Comparison of ENCODE assay signal across 13 mouse cellular contexts in genomic region chr4:108079762-108080161, GRCm38 (mm10). TPM values are rescaled to one million over a fixed set of nuclear protein-coding genes. Genes with fewer than 3 reads are reported as not detected.
DNase-seq lines count a peak whose midpoint lies in the region; ATAC-seq and TF ChIP-seq lines count a peak whose summit lies in the region.
"Had no signal": no experiment of that assay in that cellular context is flagged by ENCODE, and none has a peak within 500 bp of the region (broad histone marks: within the 10 kb centered on the region; RNA-seq: fewer than 3 reads in every experiment).

No protein-coding gene starts in this region.

- peak overlapping the region; percentile 59 for H3K27ac ChIP-seq in hindbrain, embryonic 10.5 days
- H3K27ac ChIP-seq in hindbrain, embryonic 13.5 days: no peak overlapping the region
- H3K27ac ChIP-seq in midbrain, embryonic 14.5 days (replicated peaks; ENCODE audit: low read depth, low read length): peak overlapping the region; percentile 20; the same call in 1 of the 2 replicates

- H3K4me1 ChIP-seq in hindbrain, embryonic 10.5 days (replicated peaks): peaks cover 13% of the 10 kb centered on the region
- 0 out of 2 replicates have a peak, but pooled peaks cover 2% of the 10 kb centered on the region for H3K4me1 ChIP-seq in hindbrain, embryonic 13.5 days (replicated peaks)
- H3K4me1 ChIP-seq in midbrain, embryonic 14.5 days (ENCODE audit: control insufficient read depth, insufficient read depth, low read length): peaks cover 5% of the 10 kb centered on the region; the same call in 1 of the 2 replicates

- no peak for TF ChIP-seq CTCF in brain, embryonic 14.5 days (IDR thresholded peaks at IDR 0.05; ENCODE audit: borderline replicate concordance, extremely low read depth, insufficient read depth, insufficient read length)

- no peak for TF ChIP-seq POLR2A in brain, embryonic 14.5 days (IDR thresholded peaks at IDR 0.05; ENCODE audit: borderline replicate concordance, extremely low read depth, insufficient read depth, insufficient read length, poor library complexity, severe bottlenecking)

- no peaks in the 10 kb centered on the region for H3K9me3 ChIP-seq in hindbrain, embryonic 10.5 days
- no peaks in the 10 kb centered on the region for H3K9me3 ChIP-seq in hindbrain, embryonic 13.5 days
- no peaks in the 10 kb centered on the region for H3K9me3 ChIP-seq in midbrain, embryonic 14.5 days (ENCODE audit: control insufficient read depth, low read length)

- no peak overlapping the region for H3K4me3 ChIP-seq in hindbrain, embryonic 10.5 days
- H3K4me3 ChIP-seq in hindbrain, embryonic 13.5 days: no peak overlapping the region
- H3K4me3 ChIP-seq in midbrain, embryonic 14.5 days (replicated peaks; ENCODE audit: low read depth, low read length): no peak overlapping the region

- no peak overlapping the region for H3K9ac ChIP-seq in hindbrain, embryonic 13.5 days
- H3K9ac ChIP-seq in midbrain, embryonic 14.5 days (replicated peaks; ENCODE audit: low read length): no peak overlapping the region

- 69% methylated on average over 2 of the region's 2 CpGs for WGBS in hindbrain, embryonic 10.5 days
- WGBS in hindbrain, embryonic 13.5 days: 38% methylated on average over 2 of the region's 2 CpGs
- 35% methylated on average over 2 of the region's 2 CpGs for WGBS in midbrain, embryonic 14.5 days

- ATAC-seq in hindbrain, embryonic 13.5 days (ENCODE audit: low FRiP score): no peak
- ATAC-seq in midbrain, embryonic 14.5 days (ENCODE audit: low FRiP score, low TSS enrichment): no peak
- ATAC-seq: intestine, postnatal 0 days had no signal

- H3K36me3 ChIP-seq in hindbrain, embryonic 10.5 days: no peaks in the 10 kb centered on the region
- no peaks in the 10 kb centered on the region for H3K36me3 ChIP-seq in hindbrain, embryonic 13.5 days
- no peaks in the 10 kb centered on the region for H3K36me3 ChIP-seq in midbrain, embryonic 14.5 days (ENCODE audit: control insufficient read depth, insufficient read depth, low read length)

- no peak for DNase-seq in hindbrain, embryonic 10.5 days (ENCODE audit: low spot score)
- DNase-seq in lung, postnatal 36 days: peak; percentile 36
- DNase-seq in lung, postnatal 14 days: no peak
- peak; percentile 40 for DNase-seq in brain, embryonic 14.5 days (ENCODE audit: low read depth)
- peak; percentile 55 for DNase-seq in midbrain, embryonic 14.5 days
- no peak for DNase-seq in thymus, postnatal 10 days (ENCODE audit: low spot score in 2 of 2)
- DNase-seq: cerebellum, adult 9-10 months; heart, adult 18-20 months; heart, postnatal 14 days; right cerebral cortex, postnatal 4 days had no signal

- H3K27me3 ChIP-seq in hindbrain, embryonic 10.5 days (ENCODE audit: insufficient read depth, poor library complexity, severe bottlenecking): no peaks in the 10 kb centered on the region
- no peaks in the 10 kb centered on the region for H3K27me3 ChIP-seq in hindbrain, embryonic 13.5 days
- H3K27me3 ChIP-seq in midbrain, embryonic 14.5 days (ENCODE audit: control insufficient read depth, insufficient read depth, low read length): no peaks in the 10 kb centered on the region
- H3K27me3 ChIP-seq: CH12.LX had no signal

- no peak overlapping the region for H3K4me2 ChIP-seq in hindbrain, embryonic 13.5 days
- H3K4me2 ChIP-seq in midbrain, embryonic 14.5 days (ENCODE audit: low read length): no peak overlapping the region

RNA-seq across cellular contexts. Expression of gene Podn, which starts 16.5 kb away (rescaled TPM):
- 0.34 TPM in 1 of 2 replicates, not detected in the other for polyA plus RNA-seq in hindbrain, embryonic 10.5 days (2016; fragmentation: Nextera tagmentation; extraction: Ambion mirVana)
- polyA plus RNA-seq in hindbrain, embryonic 13.5 days (2015; fragmentation: Nextera tagmentation; extraction: Ambion mirVana): 0.13 and 0.18 TPM in 2 replicates
- 2.2 and 2.8 TPM in 2 replicates for polyA plus RNA-seq in brain, embryonic 14.5 days (2012; rRNA removed)
- 0.12 TPM in 1 of 2 replicates, not detected in the other for polyA plus RNA-seq in midbrain, embryonic 14.5 days (2014; fragmentation: Nextera tagmentation; extraction: Ambion mirVana)

Comparison
In these comparisons a context has a peak if more than half of its experiments do, and no peak if none do; other contexts are left out.
1. DNase-seq: peak in lung, postnatal 36 days (single experiment), brain, embryonic 14.5 days (single experiment) and midbrain, embryonic 14.5 days (single experiment); none in hindbrain, embryonic 10.5 days (single experiment), lung, postnatal 14 days (single experiment) and thymus, postnatal 10 days (0 of 2).